Mouse (Mus musculus) kidney, postnatal 0 days (tissue): ENCODE data around the gene Etfdh. TPM values are rescaled to one million over a fixed set of nuclear protein-coding genes. Genes with fewer than 3 reads are reported as not detected.

Source experiments
- ATAC-seq: fragments of 200-750 bp; cut with Nextera tagmentation; replicated peaks from 2 replicates; pipeline ENCODE4 v1.8.0; 2017; ENCODE audit warnings: low read depth, moderate number of reproducible peaks, moderate TSS enrichment, moderate library complexity; ENCODE audit not compliant: low FRiP score
- DNase-seq: peaks from one replicate; pipeline ENCODE4 v3.0.0-alpha.2; 2016; ENCODE audit warnings: low spot score
- H3K27ac ChIP-seq: fragments of 300-500 bp; sonication (generic); 2 replicates; pipeline ENCODE4 v1.5.1; 2014; ENCODE audit warnings: mild to moderate bottlenecking
- H3K27me3 ChIP-seq: fragments of 300-500 bp; sonication (generic); 2 replicates; pipeline ENCODE4 v1.6.1; 2014; ENCODE audit warnings: low read length, mixed read lengths; ENCODE audit not compliant: insufficient read depth
- H3K36me3 ChIP-seq: fragments of 300-500 bp; sonication (generic); 2 replicates; pipeline ENCODE4 v1.6.1; 2014; ENCODE audit warnings: low read length, mixed read lengths; ENCODE audit not compliant: insufficient read depth
- H3K4me1 ChIP-seq: fragments of 300-500 bp; sonication (generic); replicated peaks from 2 replicates; pipeline ENCODE4 v1.6.1; 2014; ENCODE audit warnings: antibody characterized with exemption, low read length, mixed read lengths; ENCODE audit not compliant: insufficient read depth
- H3K4me2 ChIP-seq: fragments of 300-500 bp; sonication (generic); 2 replicates; pipeline ENCODE4 v1.6.1; 2014; ENCODE audit warnings: mild to moderate bottlenecking, low read length, moderate library complexity, mixed read lengths
- H3K4me3 ChIP-seq: fragments of 300-500 bp; sonication (generic); replicated peaks from 2 replicates; pipeline ENCODE4 v1.5.1; 2014; ENCODE audit warnings: low read depth, low read length
- H3K9ac ChIP-seq: fragments of 300-500 bp; sonication (generic); 2 replicates; pipeline ENCODE4 v1.6.1; 2014; ENCODE audit warnings: low read depth, low read length
- H3K9me3 ChIP-seq: fragments of 300-500 bp; sonication (generic); replicated peaks from 2 replicates; pipeline ENCODE4 v1.6.1; 2016; ENCODE audit warnings: low read length, inconsistent platforms, mixed read lengths
- CTCF ChIP-seq: IDR thresholded peaks from 2 replicates; pipeline ENCODE4 v1.5.1; 2016; ENCODE audit warnings: antibody characterized with exemption, low read depth, mild to moderate bottlenecking, moderate library complexity
- WGBS: fragments of 180-500 bp; shearing (Covaris S2); extraction: QIAGEN DNeasy Blood & Tissue Kit; methylation state at CpG from one replicate; pipeline ENCODE4 v1.1.7; 2014; 5-methylcytosine and 5-hydroxymethylcytosine counted together
- polyA plus RNA-seq: library from polyadenylated mRNA; unstranded; fragments of >200 nt; fragmentation: Nextera tagmentation; extraction: Ambion mirVana; gene quantifications from 2 replicates; pipeline ENCODE4 v1.2.1, GENCODE M21; 2015

Etfdh gene
- polyA plus RNA-seq, 1 experiment from 2014 or later, result 97.0 TPM

- no peak overlapping the region for H3K4me3 ChIP-seq
- WGBS, result 92% methylated on average over 7 of the region's 7 CpGs
- H3K27ac ChIP-seq, result no peak overlapping the region
- H3K4me2 ChIP-seq, result no peak overlapping the region
- ATAC-seq (no peak), DNase-seq (no peak)
- H3K4me1 ChIP-seq, result 0 out of 2 replicates have a peak, but pooled peaks cover 4% of the 10 kb centered on the region
- peaks cover 38% of the 10 kb centered on the region for H3K36me3 ChIP-seq
- no peak for TF ChIP-seq CTCF
- H3K9me3 ChIP-seq, result no peaks in the 10 kb centered on the region
- H3K27me3 ChIP-seq, result no peaks in the 10 kb centered on the region
- no peak overlapping the region for H3K9ac ChIP-seq
Observed at GRCm38 (mm10) chr3:79595468-79595867, 33.8 kb downstream of the Etfdh start.

- Histone ChIP-seq H3K27me3 (no peaks in the 10 kb centered on the region), H3K9me3 (no peaks in the 10 kb centered on the region), H3K4me1 (0 out of 2 replicates have a peak, but pooled peaks cover 4% of the 10 kb centered on the region), H3K4me2 (peak overlapping the region; percentile 60), H3K9ac (peak overlapping the region; percentile 91), H3K36me3 (peaks cover 17% of the 10 kb centered on the region), H3K4me3 (peak overlapping the region; percentile 95), H3K27ac (peak overlapping the region; percentile 86)
- TF ChIP-seq CTCF, result no peak
- ATAC-seq, result no peak
- no peak for DNase-seq
- 3% methylated on average over 15 of the region's 15 CpGs for WGBS
Observed at GRCm38 (mm10) chr3:79591793-79592471, 37.4 kb downstream of the Etfdh start.

GRCm38 (mm10) chr3:79590863-79591792, 38.2 kb downstream of the Etfdh start, which contains the start of gene Ppid:
Gene Ppid, plus strand, starts transcription at chr3:79591342.
- 0 out of 2 replicates have a peak, but pooled peaks cover 4% of the 10 kb centered on the region for H3K4me1 ChIP-seq
- H3K36me3 ChIP-seq, result peaks cover 17% of the 10 kb centered on the region
- H3K9me3 ChIP-seq, result no peaks in the 10 kb centered on the region
- WGBS, result 3% methylated on average over 63 of the region's 63 CpGs
- peak within 1 kb of the TSS; percentile 86 for H3K27ac ChIP-seq
- peak within 1 kb of the TSS; percentile 91 for H3K9ac ChIP-seq
- DNase-seq (peak; percentile 96), ATAC-seq (peak; percentile 85)
- H3K4me3 ChIP-seq, result peak within 1 kb of the TSS; percentile 95
- peak; percentile 22; the same call in 1 of the 2 replicates for TF ChIP-seq CTCF
- H3K4me2 ChIP-seq, result peak within 1 kb of the TSS; percentile 60
- no peaks in the 10 kb centered on the region for H3K27me3 ChIP-seq

GRCm38 (mm10) chr3:79589671-79590070, 39.6 kb downstream of the Etfdh start:
- H3K4me2 ChIP-seq, result no peak overlapping the region
- H3K9ac ChIP-seq, result no peak overlapping the region
- H3K36me3 ChIP-seq, result peaks cover 7% of the 10 kb centered on the region; the same call in 1 of the 2 replicates
- DNase-seq, result no peak
- H3K27ac ChIP-seq, result no peak overlapping the region
- 0 out of 2 replicates have a peak, but pooled peaks cover 4% of the 10 kb centered on the region for H3K4me1 ChIP-seq
- no peak overlapping the region for H3K4me3 ChIP-seq
- ATAC-seq, result no peak
- TF ChIP-seq CTCF, result no peak
- no peaks in the 10 kb centered on the region for H3K27me3 ChIP-seq
- WGBS, result 62% methylated on average over 2 of the region's 2 CpGs
- H3K9me3 ChIP-seq, result no peaks in the 10 kb centered on the region

- DNase-seq (peak; percentile 95), ATAC-seq (peak; percentile 79)
- Histone ChIP-seq H3K9me3 (no peaks in the 10 kb centered on the region), H3K4me2 (no peak overlapping the region), H3K4me1 (no peaks in the 10 kb centered on the region), H3K36me3 (no peaks in the 10 kb centered on the region), H3K27me3 (no peaks in the 10 kb centered on the region), H3K9ac (no peak overlapping the region), H3K4me3 (no peak overlapping the region), H3K27ac (no peak overlapping the region)
- peak; percentile 99 for TF ChIP-seq CTCF
- WGBS, result 5% methylated on average over 6 of the region's 6 CpGs
Observed at GRCm38 (mm10) chr3:79586804-79587203, 42.5 kb downstream of the Etfdh start.

- no peak overlapping the region for H3K4me2 ChIP-seq
- H3K4me1 ChIP-seq, result no peaks in the 10 kb centered on the region
- H3K9me3 ChIP-seq, result no peaks in the 10 kb centered on the region
- no peak overlapping the region for H3K9ac ChIP-seq
- H3K36me3 ChIP-seq, result no peaks in the 10 kb centered on the region
- no peak overlapping the region for H3K4me3 ChIP-seq
- TF ChIP-seq CTCF, result no peak
- DNase-seq, result no peak
- no peak for ATAC-seq
- no peaks in the 10 kb centered on the region for H3K27me3 ChIP-seq
- H3K27ac ChIP-seq, result no peak overlapping the region
- WGBS, result 62% methylated on average over 5 of the region's 5 CpGs
Observed at GRCm38 (mm10) chr3:79579891-79580575, 49.3 kb downstream of the Etfdh start.
